Mouse (Mus musculus) heart, postnatal 0 days (tissue): ENCODE results near the gene Dennd4b.

Source experiments
- CTCF ChIP-seq: IDR thresholded peaks from 2 replicates; pipeline ENCODE4 v1.5.1; 2016; ENCODE audit warnings: antibody characterized with exemption, control low read depth, low read depth
- EP300 ChIP-seq: IDR thresholded peaks from 2 replicates; pipeline ENCODE4 v1.6.1; 2016; ENCODE audit warnings: antibody characterized with exemption, low read depth

DNA sequence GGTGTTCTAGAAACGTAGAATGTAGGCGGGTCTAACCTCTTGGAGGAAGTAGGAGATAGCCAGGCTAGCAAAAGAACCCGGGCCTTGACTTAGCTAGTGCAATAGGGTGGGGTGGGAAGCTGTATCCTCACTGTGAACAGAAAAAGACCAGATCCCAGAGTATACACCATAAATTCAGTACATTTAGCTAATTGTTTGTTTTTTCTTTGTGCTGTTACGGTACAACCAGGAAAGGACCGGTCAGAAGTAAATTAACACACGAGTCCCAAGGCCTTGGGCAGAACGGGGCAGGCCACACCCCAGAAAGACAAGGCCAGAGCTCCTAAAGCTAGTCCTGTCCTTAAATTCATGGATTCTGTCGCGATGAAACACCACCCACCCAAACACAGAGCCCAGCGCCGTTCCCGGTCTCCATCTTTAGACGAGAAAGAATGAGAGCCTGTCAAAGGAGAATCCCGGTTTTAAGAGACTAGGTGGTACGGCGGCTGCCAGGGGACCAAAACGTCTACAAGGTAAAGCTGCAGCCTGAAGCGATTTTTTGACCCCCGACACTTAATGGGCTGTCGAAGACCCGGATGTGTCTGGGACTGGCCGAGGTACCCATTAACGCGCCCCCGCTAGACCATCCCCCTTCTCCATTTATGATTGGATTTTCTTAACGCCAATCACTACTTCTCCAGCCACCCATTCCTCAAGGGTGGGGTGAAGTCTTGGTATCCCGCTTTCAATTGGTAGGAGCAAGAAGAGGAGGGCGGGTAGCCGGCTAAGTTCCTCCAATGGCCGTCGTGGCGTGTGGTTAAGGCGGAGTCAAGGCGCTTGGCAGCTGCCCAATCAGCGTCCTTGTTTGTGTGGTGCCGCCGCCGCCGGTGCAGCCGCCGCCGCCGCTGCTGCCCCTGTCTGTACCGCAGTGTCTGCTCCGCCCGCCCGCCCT, 27.6 kb downstream of the Dennd4b start, which contains the start of gene Gatad2b:
- TF ChIP-seq CTCF (no peak), EP300 (peak; percentile 82; the same call in 1 of the 2 replicates)
